Mouse (Mus musculus) liver, embryonic 14.5 days (tissue): ENCODE measurements at regions not wholly inside any gene's neighbourhood (a gene's known extent, or its start where the extent isn't known, plus 50 kb on each side); places are given as distances from the start of the nearest gene placed in this dataset.

Source experiments
- CTCF ChIP-seq: IDR thresholded peaks from 2 replicates; pipeline ENCODE4 v1.5.1; 2016; ENCODE audit warnings: antibody characterized with exemption, low read depth, control low read depth
- EP300 ChIP-seq: IDR thresholded peaks from 2 replicates; pipeline ENCODE4 v1.6.1; 2016; ENCODE audit warnings: antibody characterized with exemption, low read depth

GRCm38 (mm10) chr4:125315818-125316217 is 174.7 kb upstream of the Grik3 start:
- TF ChIP-seq EP300 (no peak), CTCF (no peak)
